Mouse (Mus musculus) retina, postnatal 7 days (tissue): ENCODE results near the gene Insl3.

Experiments used
- DNase-seq: peaks from one replicate; pipeline ENCODE4 v3.0.0-alpha.2; 2012; ENCODE audit warnings: low read depth, low spot score

Gene Insl3

DNA sequence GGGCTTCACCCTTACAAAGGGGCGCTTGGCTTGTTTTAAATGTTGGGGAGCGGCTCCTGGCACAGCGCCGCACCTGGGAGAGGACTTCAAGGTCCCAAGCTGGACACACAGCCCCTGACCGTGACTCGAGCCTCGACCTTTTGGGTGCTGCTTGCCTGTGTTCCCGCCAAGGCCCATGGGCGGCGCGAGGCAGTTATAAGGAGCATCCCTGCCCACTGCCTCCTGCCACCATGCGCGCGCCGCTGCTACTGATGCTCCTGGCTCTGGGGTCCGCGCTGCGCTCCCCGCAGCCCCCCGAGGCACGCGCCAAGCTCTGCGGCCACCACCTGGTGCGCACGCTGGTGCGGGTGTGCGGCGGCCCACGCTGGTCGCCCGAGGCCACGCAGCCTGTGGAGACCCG lies at the start of gene Insl3:
Gene Insl3 (plus strand): TSS at position 187 of the 400 bp plus-strand sequence.
- no peak for DNase-seq

- DNase-seq: no peak
Observed at GRCm38 (mm10) chr8:71639318-71639717, 49.7 kb upstream of the Insl3 start.

GRCm38 (mm10) chr8:71645510-71645909 lies 43.5 kb upstream of the Insl3 start:
- DNase-seq: no peak

- DNase-seq: no peak
Observed at GRCm38 (mm10) chr8:71654600-71654999, 34.4 kb upstream of the Insl3 start.

GRCm38 (mm10) chr8:71657816-71658215 lies 31.2 kb upstream of the Insl3 start:
- no peak for DNase-seq

DNA sequence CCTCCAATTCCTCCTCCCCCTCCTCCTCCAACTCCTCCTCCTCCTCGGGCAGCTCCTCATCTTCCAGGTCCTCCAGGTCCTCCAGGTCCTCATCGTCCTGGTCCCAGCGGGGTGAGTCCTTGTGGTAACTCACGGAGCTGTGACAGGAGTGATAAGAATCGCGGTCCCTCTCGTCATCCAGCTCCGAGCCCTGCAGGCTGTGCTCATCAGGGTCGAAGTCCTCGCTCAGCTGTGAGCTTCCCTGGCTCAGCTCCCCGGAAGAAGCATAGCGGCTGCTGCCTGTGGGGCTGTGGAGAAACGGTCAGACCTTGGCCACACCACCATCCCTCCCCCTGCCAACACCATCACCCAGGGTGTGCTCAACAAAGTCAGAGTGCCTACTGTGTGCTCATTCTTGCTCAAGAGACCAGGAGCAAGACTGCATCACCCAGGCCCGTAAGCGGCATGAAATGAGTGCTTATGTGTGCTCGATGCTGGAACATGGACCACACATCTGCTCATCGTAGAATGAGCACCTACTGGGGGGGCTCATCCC lies 30.4 kb upstream of the Insl3 start:
- no peak for DNase-seq

DNA sequence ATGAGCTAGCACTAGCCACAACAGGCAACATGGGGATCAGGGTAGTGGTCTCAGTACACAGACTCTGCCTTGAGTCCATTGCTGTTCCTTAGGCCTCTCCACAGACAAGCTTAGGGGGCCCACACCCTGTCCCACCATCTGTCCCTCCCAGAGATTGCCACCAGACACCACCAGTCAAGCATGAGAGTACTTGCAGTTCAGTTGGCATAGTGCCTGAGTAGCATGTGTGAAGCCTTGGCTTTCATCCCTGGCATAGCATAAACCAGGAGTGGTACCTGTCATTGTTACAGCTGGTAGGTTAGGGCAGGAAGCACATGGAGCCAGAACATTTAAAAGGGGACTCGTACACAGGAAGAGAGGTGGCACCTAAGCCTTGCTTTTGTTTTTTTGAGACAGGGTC lies 29.3 kb upstream of the Insl3 start:
- no peak for DNase-seq

GRCm38 (mm10) chr8:71660325-71661120 lies 28.5 kb upstream of the Insl3 start:
- DNase-seq: peak; percentile 85

DNA sequence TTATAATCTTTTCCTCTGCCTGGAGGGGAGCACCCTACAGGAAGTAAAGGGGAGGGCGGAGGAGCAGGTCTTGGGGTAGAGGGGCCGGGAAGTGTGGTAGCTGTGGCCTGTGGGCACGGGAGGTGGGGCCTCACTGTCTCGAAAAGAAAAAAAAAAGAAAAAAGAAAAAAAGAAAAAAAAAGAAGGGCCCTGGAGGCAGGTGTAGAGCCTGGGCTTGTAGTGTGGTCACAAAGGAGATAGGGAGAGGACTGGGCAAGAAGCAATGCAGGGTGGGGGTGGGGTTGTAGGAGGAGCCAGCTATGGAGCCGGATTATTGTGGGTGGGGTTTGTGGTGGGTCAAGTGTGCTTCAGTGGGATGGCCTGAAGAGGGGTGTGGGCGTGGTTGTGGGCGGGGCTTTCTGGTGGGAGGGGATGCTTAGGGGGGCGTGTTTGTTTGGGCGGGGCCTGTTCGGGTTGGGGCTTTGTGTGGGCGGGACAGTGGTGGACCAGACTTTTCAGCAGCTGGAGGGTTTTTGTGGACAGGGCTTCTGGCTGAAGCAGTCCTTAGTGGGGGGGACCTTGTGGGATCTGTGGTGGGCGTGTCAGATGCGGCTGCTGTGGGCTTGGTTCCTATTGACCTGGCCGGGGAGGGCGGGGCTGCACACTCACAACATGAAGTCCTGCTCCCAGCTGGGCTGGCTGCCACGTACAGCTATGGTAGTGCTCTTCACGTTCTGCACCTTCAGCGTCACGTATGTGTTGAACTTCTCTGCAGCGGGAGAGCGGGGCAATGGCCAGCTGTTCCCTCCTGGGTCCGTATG lies 23.5 kb upstream of the Insl3 start:
- DNase-seq: peak; percentile 45

GRCm38 (mm10) chr8:71666855-71667254 lies 22.2 kb upstream of the Insl3 start:
- DNase-seq: no peak

- DNase-seq: no peak
Observed at GRCm38 (mm10) chr8:71667256-71667655, 21.8 kb upstream of the Insl3 start.

GRCm38 (mm10) chr8:71668220-71668975 lies 20.6 kb upstream of the Insl3 start:
- DNase-seq: no peak

- DNase-seq: no peak
Observed at GRCm38 (mm10) chr8:71670198-71670597, 18.8 kb upstream of the Insl3 start.

- DNase-seq: peak; percentile 74
Observed at GRCm38 (mm10) chr8:71670621-71671548, 18.1 kb upstream of the Insl3 start.

- peak; percentile 85 for DNase-seq
Observed at GRCm38 (mm10) chr8:71671549-71671965, 17.5 kb upstream of the Insl3 start, which contains the start of gene Unc13a. Gene Unc13a (minus strand): TSS chr8:71671757.

GRCm38 (mm10) chr8:71672168-71672735 lies 16.8 kb upstream of the Insl3 start:
- no peak for DNase-seq

DNA sequence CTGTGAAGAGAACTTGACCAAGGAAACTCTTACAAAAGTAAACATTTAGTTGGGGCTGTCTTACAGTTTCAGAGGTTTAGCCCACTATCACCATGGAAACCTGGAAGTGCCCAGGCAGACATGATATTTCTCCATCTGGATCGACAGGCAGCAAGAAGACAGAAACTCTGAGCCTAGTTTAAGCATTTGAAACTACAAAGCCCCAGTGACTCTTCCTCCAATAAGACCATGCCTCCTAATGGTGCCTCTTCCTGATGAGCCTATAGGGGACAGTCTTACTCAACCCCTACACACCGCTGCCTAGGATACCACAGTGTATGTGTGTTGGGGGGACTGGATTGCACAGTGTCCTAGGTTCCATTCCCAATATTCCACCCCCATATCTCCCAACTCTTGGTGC lies 14.9 kb upstream of the Insl3 start:
- DNase-seq: no peak

- no peak for DNase-seq
Observed at GRCm38 (mm10) chr8:71675456-71676019, 13.5 kb upstream of the Insl3 start.

DNA sequence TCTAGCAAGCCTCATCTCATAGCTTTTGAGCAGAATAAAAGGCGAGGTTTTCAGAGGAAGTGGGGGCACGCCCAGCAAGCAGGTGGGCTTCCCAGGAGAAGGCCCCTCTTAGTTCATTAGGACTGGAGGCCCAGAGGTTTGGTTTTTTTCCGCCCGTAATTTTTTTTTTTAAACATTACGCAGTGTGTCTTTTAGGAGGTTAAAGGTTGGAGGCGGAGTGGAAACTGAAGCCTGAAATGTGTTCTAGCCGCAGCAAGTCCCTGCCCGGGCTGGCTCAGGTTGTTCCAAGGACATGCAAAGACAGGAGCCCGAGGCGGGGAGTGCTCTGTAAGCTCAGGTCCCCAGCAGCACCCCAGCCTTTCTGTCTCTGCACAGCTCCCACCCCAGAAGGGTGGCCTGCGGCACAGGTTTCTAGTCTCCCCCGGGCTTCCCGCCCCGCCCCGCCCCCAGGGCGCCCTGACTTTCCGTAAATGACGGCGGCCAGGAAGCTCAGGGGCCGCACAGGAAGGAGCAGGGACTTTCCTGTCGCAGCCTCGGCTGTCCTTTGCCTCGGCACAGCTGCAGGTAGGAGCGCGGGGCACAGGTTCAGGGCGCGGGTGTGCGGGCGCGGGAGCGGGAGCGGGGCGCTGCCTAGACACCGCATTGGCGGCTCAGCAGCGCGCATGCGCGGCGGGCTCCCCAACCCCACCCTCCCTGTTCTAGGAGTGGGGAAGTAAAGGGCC lies 12.8 kb upstream of the Insl3 start, which contains the start of gene Jak3:
Gene Jak3 (plus strand): TSS at position 277 of the 722 bp plus-strand sequence.
- DNase-seq: no peak
